Mouse (Mus musculus) myocyte (in vitro differentiated cells): ENCODE data around the gene Gdf7.

Experiments
- CEBPB ChIP-seq: IDR thresholded peaks from 2 replicates; pipeline ENCODE4 v1.6.1; 2011; ENCODE audit warnings: mild to moderate bottlenecking, moderate library complexity; ENCODE audit not compliant: poor library complexity, insufficient read depth, severe bottlenecking
- MAX ChIP-seq: IDR thresholded peaks from one replicate; pipeline ENCODE4 v1.6.1; 2011; ENCODE audit warnings: low read depth, mild to moderate bottlenecking, control low read depth
- MYOG ChIP-seq, 3 experiments: IDR thresholded peaks; one replicate each; pipeline ENCODE4 v1.6.1; 2011; ENCODE audit warnings: control low read depth in 2 of 3, low read depth in 2 of 3, mild to moderate bottlenecking in 2 of 3; ENCODE audit not compliant: insufficient read length in 2 of 3, control insufficient read depth in 1 of 3, insufficient read depth in 1 of 3
- POLR2A ChIP-seq: IDR thresholded peaks from one replicate; pipeline ENCODE4 v1.6.1; 2011; ENCODE audit warnings: low read depth, mild to moderate bottlenecking, control low read depth, moderate library complexity; ENCODE audit not compliant: insufficient read length
- POLR2AphosphoS2 ChIP-seq: IDR thresholded peaks from one replicate; pipeline ENCODE4 v1.6.1; 2011; ENCODE audit warnings: low read depth, control low read depth; ENCODE audit not compliant: insufficient read length

- TF ChIP-seq POLR2A (no peak), POLR2AphosphoS2 (no peak), MYOG (IDR thresholded peaks at IDR 0.05; ENCODE audit: control insufficient read depth in 1 of 3, insufficient read depth in 1 of 3, insufficient read length in 2 of 3, low read depth in 2 of 3) (no peak), CEBPB (no peak), MAX (no peak)
Observed at GRCm38 (mm10) chr12:8300521-8300920, 1.2 kb downstream of the Gdf7 start.
